Mouse (Mus musculus): ENCODE data around the gene Atp5f1. TPM values are rescaled to one million over a fixed set of nuclear protein-coding genes. Genes with fewer than 3 reads are reported as not detected.
A peak's percentile ranks its signal among the peaks of the same experiment; 100 is the strongest.

The Atp5f1 gene
- polyA plus RNA-seq, 2 experiments = 233 to 438 TPM

DNA sequence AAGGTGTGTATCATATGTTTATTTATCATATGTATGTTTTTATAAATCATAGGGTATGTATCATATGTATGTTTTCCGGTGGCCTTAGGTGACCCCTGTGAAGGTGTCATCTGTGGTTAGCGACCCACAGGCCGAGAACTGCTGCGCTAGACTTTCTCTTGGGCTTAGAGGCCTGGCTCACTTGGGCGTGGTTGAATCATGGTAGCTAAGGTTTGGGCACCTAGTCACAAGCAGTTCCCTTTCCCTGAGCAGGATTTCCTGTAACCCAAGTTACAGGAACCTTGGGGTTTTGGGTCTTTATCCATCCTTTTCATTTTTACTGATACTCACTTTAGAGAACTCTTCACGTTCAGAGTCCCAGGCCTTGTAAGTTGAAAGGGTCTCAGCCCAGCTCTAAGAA, 59.6 kb downstream of the Atp5f1 start:
- no peak overlapping the region for H3K4me2 ChIP-seq (replicated peaks; ENCODE audit: low read depth, low read length, severe bottlenecking)
- no peak overlapping the region for H3K27ac ChIP-seq (replicated peaks; ENCODE audit: low read depth, low read length)
- no peaks in the 10 kb centered on the region for H3K36me3 ChIP-seq (ENCODE audit: control insufficient read depth, insufficient read depth, low read length)
- TF ChIP-seq POLR2A (IDR thresholded peaks at IDR 0.05; ENCODE audit: borderline replicate concordance, extremely low read depth, insufficient read depth, insufficient read length) = no peak
- no peaks in the 10 kb centered on the region for H3K27me3 ChIP-seq (ENCODE audit: control insufficient read depth, insufficient read depth, low read length)
- DNase-seq (ENCODE audit: low spot score) (no peak), ATAC-seq (ENCODE audit: low FRiP score, low read depth) (no peak)
- H3K4me3 ChIP-seq (replicated peaks; ENCODE audit: low read length) = no peak overlapping the region
- H3K9me3 ChIP-seq (ENCODE audit: control insufficient read depth, low read length) = no peaks in the 10 kb centered on the region
- WGBS = 78% methylated on average over 6 of the region's 6 CpGs
- no peak overlapping the region for H3K9ac ChIP-seq (ENCODE audit: low read depth, low read length, severe bottlenecking)
- H3K4me1 ChIP-seq (ENCODE audit: control insufficient read depth, insufficient read depth, low read length) = peaks cover 8% of the 10 kb centered on the region

DNA sequence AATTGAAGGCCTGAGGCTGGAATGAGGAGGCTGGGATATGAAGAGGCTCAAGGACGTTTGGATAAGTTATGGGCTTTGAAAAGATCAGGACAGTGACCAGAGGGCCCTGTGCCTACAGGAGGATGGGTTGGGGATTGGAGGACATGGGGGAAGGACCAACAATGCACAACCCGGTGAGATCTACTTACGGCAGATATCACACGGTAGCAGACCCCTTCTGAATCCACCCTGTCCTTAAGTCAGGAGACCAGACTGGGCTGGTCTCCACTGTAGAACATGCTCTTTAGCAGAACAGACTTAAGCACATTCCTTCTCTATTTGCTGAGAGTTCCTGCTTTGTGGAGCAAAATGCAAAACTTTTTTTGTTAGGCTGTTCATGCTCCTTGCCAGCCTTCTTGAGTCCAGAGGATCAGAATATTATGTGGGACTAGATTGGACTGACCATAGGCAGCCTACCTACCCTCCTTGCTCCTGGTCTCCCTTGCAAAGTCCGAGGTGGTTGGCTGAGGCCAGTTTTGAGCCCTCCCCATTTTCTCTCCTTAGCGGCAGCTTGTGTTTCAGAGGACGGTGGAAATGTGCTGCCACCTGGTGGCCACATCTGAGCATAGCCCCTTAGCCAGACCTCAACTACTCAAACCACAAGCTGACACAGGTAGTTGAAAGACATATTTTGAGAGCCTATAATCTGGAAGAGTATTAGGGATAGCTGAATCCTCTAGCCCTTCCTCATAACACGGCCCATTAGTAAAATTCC, 60.3 kb downstream of the Atp5f1 start:
- ATAC-seq (ENCODE audit: low FRiP score, low read depth) (peak; percentile 75; the same call in 1 of the 2 replicates), DNase-seq (ENCODE audit: low spot score) (peak; percentile 82)
- no peak overlapping the region for H3K4me2 ChIP-seq (replicated peaks; ENCODE audit: low read depth, low read length, severe bottlenecking)
- H3K27me3 ChIP-seq (ENCODE audit: control insufficient read depth, insufficient read depth, low read length) = no peaks in the 10 kb centered on the region
- H3K4me3 ChIP-seq (replicated peaks; ENCODE audit: low read length) = no peak overlapping the region
- peaks cover 15% of the 10 kb centered on the region for H3K4me1 ChIP-seq (ENCODE audit: control insufficient read depth, insufficient read depth, low read length)
- no peak overlapping the region for H3K9ac ChIP-seq (ENCODE audit: low read depth, low read length, severe bottlenecking)
- TF ChIP-seq POLR2A (IDR thresholded peaks at IDR 0.05; ENCODE audit: borderline replicate concordance, extremely low read depth, insufficient read depth, insufficient read length) = no peak
- no peaks in the 10 kb centered on the region for H3K9me3 ChIP-seq (ENCODE audit: control insufficient read depth, low read length)
- 37% methylated on average over 8 of the region's 8 CpGs for WGBS
- no peak overlapping the region; the same call in 1 of the 2 replicates for H3K27ac ChIP-seq (replicated peaks; ENCODE audit: low read depth, low read length)
- no peaks in the 10 kb centered on the region for H3K36me3 ChIP-seq (ENCODE audit: control insufficient read depth, insufficient read depth, low read length)

DNA sequence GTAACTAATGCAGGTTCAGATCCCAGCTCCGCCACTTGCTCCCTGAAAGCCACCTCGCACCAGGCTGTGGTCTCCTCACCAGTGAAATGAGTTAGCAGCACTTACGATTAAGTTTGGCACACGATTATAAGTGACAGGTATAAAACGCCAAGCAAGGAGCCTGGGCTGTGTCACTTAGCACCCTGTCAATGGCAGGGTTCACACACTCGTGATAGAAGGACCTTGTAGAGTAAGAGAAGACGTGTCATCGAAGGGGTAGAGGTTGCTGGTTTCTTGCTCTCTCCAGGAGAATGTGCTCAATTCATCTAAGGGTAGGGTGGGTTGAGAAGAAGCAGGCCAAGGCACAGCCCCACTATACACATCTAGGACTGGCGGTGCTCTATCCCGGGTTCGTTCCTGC, 61.0 kb downstream of the Atp5f1 start:
- H3K4me1 ChIP-seq (ENCODE audit: control insufficient read depth, insufficient read depth, low read length) = peaks cover 22% of the 10 kb centered on the region
- no peak overlapping the region for H3K4me3 ChIP-seq (replicated peaks; ENCODE audit: low read length)
- ATAC-seq (ENCODE audit: low FRiP score, low read depth) (no peak), DNase-seq (ENCODE audit: low spot score) (no peak)
- TF ChIP-seq POLR2A (IDR thresholded peaks at IDR 0.05; ENCODE audit: borderline replicate concordance, extremely low read depth, insufficient read depth, insufficient read length) = no peak
- H3K9ac ChIP-seq (ENCODE audit: low read depth, low read length, severe bottlenecking) = no peak overlapping the region
- 77% methylated on average over 11 of the region's 11 CpGs for WGBS
- no peaks in the 10 kb centered on the region for H3K9me3 ChIP-seq (ENCODE audit: control insufficient read depth, low read length)
- no peaks in the 10 kb centered on the region for H3K36me3 ChIP-seq (ENCODE audit: control insufficient read depth, insufficient read depth, low read length)
- H3K4me2 ChIP-seq (replicated peaks; ENCODE audit: low read depth, low read length, severe bottlenecking) = no peak overlapping the region
- H3K27me3 ChIP-seq (ENCODE audit: control insufficient read depth, insufficient read depth, low read length) = no peaks in the 10 kb centered on the region
- no peak overlapping the region for H3K27ac ChIP-seq (replicated peaks; ENCODE audit: low read depth, low read length)

DNA sequence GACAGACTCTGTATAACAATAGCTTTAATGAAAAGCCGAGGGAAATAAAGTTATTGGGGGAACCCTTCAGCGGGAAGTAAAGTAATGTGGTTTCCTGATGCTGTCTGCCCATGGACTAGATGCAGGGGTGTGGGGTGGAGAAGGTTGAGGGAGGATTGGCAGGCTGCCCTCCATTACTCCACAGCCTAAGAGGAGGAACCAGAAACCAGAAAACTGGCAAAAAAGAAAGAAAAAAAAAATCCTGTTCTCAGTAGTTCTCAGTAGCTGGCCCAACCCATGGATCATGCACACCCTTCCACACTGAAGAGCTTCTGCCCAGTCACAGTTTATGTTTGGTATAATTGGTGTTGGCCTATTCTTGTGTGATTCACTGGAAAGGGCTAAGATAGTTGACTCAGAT, 61.6 kb downstream of the Atp5f1 start:
- Histone ChIP-seq H3K4me3 (replicated peaks; ENCODE audit: low read length) (no peak overlapping the region), H3K9me3 (ENCODE audit: control insufficient read depth, low read length) (no peaks in the 10 kb centered on the region), H3K4me2 (replicated peaks; ENCODE audit: low read depth, low read length, severe bottlenecking) (no peak overlapping the region), H3K4me1 (ENCODE audit: control insufficient read depth, insufficient read depth, low read length) (peaks cover 28% of the 10 kb centered on the region), H3K36me3 (ENCODE audit: control insufficient read depth, insufficient read depth, low read length) (no peaks in the 10 kb centered on the region), H3K27ac (replicated peaks; ENCODE audit: low read depth, low read length) (no peak overlapping the region), H3K9ac (ENCODE audit: low read depth, low read length, severe bottlenecking) (no peak overlapping the region), H3K27me3 (ENCODE audit: control insufficient read depth, insufficient read depth, low read length) (no peaks in the 10 kb centered on the region)
- ATAC-seq (ENCODE audit: low FRiP score, low read depth) (no peak), DNase-seq (ENCODE audit: low spot score) (peak; percentile 59)
- 64% methylated on average over 2 of the region's 2 CpGs for WGBS
- no peak for TF ChIP-seq POLR2A (IDR thresholded peaks at IDR 0.05; ENCODE audit: borderline replicate concordance, extremely low read depth, insufficient read depth, insufficient read length)

DNA sequence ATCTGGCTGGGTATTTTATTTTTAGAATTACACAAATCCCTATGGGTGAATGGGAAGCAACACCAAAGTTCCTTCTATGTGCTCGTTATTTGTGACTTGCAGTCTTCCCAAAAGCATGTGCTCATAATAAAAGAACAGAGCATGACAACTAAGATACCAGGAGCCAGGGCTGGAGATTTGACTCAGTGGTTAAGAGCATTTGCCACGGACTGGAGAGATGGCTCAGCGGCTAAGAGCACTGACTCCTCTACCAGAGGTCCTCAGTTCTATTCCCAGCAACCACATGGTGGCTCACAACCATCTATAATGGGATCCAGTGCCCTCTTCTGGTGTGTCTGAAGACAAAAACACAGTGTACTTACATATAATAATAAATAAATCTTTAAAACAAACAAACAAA, 63.1 kb downstream of the Atp5f1 start:
- Histone ChIP-seq H3K4me2 (replicated peaks; ENCODE audit: low read depth, low read length, severe bottlenecking) (no peak overlapping the region), H3K4me1 (ENCODE audit: control insufficient read depth, insufficient read depth, low read length) (peaks cover 38% of the 10 kb centered on the region), H3K9me3 (ENCODE audit: control insufficient read depth, low read length) (no peaks in the 10 kb centered on the region), H3K36me3 (ENCODE audit: control insufficient read depth, insufficient read depth, low read length) (no peaks in the 10 kb centered on the region), H3K4me3 (replicated peaks; ENCODE audit: low read length) (no peak overlapping the region), H3K27me3 (ENCODE audit: control insufficient read depth, insufficient read depth, low read length) (no peaks in the 10 kb centered on the region), H3K27ac (replicated peaks; ENCODE audit: low read depth, low read length) (no peak overlapping the region), H3K9ac (ENCODE audit: low read depth, low read length, severe bottlenecking) (no peak overlapping the region)
- 72% methylated on average over 3 of the region's 3 CpGs for WGBS
- no peak for TF ChIP-seq POLR2A (IDR thresholded peaks at IDR 0.05; ENCODE audit: borderline replicate concordance, extremely low read depth, insufficient read depth, insufficient read length)
- no peak for DNase-seq (ENCODE audit: low spot score)
- no peak for ATAC-seq (ENCODE audit: low FRiP score, low read depth)
